Mouse (Mus musculus) cerebellum, postnatal 36 days (tissue): ENCODE results near the gene Chid1.
A peak's percentile ranks its signal among the peaks of the same experiment; 100 is the strongest.
"Not testable (repeated sequence)": the region's sequence is repeated elsewhere in the genome, so short reads cannot be mapped to it uniquely, and the experiment has no call there.

Source experiments
- DNase-seq, 2 experiments: peaks; one replicate each; pipeline ENCODE4 v3.0.0; 2021 to 2022; ENCODE audit warnings: mixed read lengths in 2 of 2

The Chid1 gene

DNA sequence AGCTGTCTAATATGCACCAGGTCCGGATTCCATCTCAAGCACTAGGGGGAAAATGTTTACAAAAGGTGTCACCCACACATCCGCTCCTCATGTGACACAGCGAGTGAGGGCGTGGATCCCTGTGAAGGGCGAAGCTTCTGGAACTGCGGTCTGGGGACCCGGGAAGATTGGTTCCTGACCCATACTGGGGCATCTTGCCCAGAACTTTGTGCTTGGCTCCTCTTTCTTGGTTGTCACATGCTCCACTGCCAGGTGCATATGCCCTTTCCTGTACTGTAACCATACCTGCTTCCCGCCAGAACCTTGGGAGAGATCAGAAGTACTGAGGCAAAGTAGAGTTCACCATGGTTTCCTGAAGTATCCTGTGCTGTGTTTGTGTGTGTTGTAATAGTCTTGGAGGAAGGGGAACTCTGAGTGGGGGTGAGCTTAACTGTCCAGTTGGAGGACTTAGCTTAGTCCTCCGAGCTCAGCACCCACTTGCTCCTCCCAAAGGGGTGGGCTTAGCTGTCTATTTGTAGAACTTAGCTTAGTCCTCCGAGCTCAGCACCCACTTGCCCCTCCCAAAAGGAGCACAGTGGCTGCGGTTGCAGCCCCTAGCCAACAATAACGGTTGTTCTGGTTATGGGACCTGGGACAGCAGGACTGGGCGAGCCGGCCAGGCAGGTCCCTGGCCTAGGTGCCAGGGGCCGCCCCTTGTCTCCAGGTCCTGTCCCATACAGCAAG lies 79.1 kb downstream of the Chid1 start, which contains the start of gene Cracr2b:
Gene Cracr2b, plus strand, starts transcription at position 704 of the 723 bp plus-strand sequence.
- no peak for DNase-seq

DNA sequence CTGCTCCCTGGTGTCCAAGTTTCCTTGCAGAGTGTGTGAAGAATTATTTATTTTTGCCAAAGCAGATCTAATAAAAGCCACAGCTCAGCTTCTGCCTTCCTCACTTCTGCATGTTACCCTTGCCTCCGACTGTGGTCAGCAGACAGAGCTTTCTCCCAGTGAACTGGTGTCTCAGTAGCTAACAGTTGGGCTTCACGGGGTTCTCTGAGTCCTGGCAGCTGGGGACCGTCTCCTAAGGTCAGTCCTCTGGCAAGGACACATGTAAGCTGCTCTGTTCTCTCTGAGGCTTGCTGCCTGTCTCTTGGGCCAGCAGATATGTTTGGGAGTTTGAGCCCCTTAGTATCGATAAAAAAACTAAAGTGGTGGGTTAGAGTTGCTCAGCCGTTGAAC lies 79.7 kb downstream of the Chid1 start:
- no peak for DNase-seq

- peak; percentile 74 to 78 for DNase-seq
Observed at GRCm38 (mm10) chr7:141459301-141459711, 80.4 kb downstream of the Chid1 start.

DNA sequence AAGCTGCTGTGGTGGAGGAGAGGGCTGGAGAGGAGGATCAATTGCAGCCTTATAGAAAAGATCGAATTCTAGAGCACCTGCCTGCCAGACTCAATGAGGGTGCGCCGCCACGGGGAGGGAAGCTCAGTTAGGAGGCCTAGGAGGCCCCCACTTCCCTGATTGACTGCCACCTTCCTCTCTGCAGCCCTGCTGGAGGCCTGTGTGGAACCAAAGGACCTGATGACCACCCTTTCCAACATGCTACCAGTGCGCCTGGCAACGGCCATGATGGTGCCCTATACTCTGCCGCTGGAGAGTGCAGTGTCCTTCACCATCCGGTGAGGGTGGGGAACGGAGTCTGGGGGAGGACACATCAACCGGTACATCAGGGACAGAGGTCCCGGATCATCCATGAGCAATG lies 81.0 kb downstream of the Chid1 start:
- peak; percentile 42 to 44 for DNase-seq

DNA sequence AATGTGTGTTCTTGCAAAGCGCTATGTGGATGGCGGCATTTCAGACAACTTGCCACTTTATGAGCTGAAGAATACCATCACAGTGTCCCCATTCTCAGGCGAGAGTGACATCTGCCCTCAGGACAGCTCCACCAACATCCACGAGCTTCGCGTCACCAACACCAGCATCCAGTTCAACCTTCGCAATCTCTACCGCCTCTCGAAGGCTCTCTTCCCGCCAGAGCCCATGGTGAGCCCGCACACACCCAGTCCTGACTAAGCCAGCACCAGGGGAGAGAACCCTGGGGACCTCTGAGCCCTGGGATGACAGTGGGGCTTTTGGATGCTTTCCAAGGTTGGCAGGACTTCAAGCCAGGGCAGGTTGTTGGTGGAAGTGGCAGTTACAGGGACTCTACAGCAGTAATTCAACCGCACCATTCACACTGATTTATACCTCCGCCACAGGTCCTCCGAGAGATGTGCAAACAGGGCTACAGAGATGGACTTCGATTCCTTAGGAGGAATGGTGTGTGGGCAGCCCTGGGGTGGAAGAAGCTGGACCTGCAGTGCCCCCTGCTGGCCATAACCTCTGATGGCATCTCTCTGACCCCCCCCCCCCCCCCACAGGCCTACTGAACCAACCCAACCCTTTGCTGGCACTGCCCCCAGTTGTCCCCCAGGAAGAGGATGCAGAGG lies 81.5 kb downstream of the Chid1 start:
- DNase-seq = peak; percentile 65 to 70

- DNase-seq = peak in 1 of 2 experiments; percentile 25
Observed at GRCm38 (mm10) chr7:141457236-141457635, 82.4 kb downstream of the Chid1 start.

DNA sequence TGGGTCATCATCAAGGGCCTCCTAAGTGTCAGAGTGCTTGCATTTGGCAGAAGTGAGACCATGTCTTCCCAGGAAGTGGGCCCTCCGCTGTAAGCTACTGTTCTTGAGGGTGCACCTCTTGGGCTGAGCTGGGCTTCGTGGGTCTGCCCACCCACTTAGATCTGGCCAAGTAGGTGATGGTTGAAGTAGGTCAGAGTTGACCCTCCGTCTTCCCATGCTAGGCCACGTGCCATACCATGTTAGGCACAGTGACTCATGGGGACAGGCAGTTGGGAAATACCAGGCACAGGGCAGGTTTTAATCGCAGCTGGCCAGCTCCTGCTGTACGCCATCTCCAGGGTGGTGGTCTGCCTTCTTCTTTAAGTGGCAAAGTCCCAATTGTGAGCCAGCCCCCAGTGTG lies 82.9 kb downstream of the Chid1 start:
- no peak for DNase-seq

DNA sequence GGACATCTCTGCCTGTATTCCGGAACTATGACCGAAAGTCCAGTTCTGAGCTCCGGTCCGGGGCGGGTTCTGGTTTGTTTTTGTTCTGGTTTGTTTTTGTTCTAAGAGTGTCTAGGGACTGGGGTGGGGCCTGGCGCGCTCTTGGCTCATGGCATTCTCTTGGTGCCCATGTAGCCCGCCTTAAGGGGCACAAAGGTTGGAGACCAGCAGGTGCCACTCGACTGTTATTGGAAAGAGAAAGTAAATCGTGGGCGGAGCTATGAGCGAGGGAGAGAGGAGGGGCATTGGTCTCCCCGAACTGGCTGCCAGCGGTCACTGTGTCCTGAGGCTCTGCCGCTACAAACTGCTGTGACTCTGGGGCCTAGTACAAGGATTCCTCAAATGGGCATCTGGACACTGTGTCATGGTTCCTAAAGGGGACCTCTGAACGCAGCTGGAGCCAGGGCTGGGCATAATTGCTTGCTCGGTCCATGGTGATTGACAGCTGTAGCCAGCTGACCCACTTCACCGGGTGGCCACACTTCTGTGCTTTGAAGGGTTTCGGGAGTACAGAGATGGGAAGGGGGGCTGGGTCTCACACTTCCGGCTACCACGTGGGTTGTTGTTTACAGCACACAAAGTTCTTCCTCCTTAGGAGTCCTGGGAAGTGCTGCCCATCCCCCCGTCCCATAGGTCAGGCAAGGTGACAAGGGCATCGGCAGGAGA lies 83.9 kb downstream of the Chid1 start:
- DNase-seq = peak; percentile 60 to 63

DNA sequence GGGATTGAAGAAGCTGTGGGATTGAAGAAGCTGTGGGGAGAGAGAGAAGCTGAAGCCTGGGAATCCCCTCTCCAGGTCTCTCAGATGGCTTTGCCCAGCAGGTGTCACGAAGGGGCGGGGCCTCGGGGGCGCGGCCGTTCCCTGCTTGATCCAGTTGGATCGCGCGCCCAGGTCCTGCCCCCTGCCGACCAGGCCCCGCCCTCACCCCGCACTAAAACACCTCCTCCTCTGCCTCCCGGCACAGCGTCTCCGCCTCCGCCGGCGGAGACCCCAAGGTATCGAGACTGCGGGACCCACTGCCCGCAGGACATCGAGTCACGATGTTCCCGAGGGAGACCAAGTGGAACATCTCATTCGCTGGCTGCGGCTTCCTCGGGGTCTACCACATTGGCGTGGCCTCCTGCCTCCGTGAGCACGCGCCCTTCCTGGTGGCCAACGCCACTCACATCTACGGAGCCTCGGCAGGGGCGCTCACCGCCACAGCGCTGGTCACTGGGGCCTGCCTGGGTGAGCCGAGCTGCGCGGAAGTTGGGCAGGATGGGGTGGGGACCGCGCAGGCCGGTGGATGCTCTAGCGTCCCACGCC lies 84.6 kb downstream of the Chid1 start, which contains the start of gene Pnpla2:
Gene Pnpla2, plus strand, starts transcription at position 232 of the 585 bp plus-strand sequence.
- peak; percentile 87 to 93 for DNase-seq

GRCm38 (mm10) chr7:141453636-141454035 lies 86.0 kb downstream of the Chid1 start:
- DNase-seq = no peak

DNA sequence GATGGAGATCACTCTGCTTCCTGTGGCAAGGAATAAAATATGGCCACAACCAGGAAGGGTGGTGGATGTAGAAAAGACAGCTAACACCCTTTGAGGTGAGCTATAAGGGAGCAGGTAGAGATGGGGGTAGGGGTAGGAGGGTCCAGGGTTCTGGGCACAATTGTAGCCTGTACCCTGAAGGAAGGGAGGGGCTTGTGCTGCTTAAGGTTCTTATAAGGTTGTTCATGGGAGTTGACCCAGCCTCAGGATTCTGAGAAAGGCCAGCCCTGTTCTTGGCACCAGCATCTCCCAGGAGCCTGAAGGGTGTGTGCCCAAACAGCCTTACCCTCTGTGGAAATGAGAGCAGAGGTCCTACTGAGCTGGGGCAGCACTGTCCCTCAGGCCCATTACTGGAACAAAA lies 87.7 kb downstream of the Chid1 start:
- no peak for DNase-seq

GRCm38 (mm10) chr7:141447110-141447991 lies 92.3 kb downstream of the Chid1 start, which contains the start of gene Rplp2:
Gene Rplp2, plus strand, starts transcription at chr7:141447370.
- peak; percentile 94 for DNase-seq

- not testable (repeated sequence) for DNase-seq
Observed at GRCm38 (mm10) chr7:141446374-141446773, 93.3 kb downstream of the Chid1 start.

- no peak for DNase-seq
Observed at GRCm38 (mm10) chr7:141443828-141444237, 95.8 kb downstream of the Chid1 start, which contains the start of gene Pidd1. Gene Pidd1, minus strand, starts transcription at chr7:141444025.
